Comparison of ENCODE assay signal across 8 mouse cellular contexts in the genomic region with DNA sequence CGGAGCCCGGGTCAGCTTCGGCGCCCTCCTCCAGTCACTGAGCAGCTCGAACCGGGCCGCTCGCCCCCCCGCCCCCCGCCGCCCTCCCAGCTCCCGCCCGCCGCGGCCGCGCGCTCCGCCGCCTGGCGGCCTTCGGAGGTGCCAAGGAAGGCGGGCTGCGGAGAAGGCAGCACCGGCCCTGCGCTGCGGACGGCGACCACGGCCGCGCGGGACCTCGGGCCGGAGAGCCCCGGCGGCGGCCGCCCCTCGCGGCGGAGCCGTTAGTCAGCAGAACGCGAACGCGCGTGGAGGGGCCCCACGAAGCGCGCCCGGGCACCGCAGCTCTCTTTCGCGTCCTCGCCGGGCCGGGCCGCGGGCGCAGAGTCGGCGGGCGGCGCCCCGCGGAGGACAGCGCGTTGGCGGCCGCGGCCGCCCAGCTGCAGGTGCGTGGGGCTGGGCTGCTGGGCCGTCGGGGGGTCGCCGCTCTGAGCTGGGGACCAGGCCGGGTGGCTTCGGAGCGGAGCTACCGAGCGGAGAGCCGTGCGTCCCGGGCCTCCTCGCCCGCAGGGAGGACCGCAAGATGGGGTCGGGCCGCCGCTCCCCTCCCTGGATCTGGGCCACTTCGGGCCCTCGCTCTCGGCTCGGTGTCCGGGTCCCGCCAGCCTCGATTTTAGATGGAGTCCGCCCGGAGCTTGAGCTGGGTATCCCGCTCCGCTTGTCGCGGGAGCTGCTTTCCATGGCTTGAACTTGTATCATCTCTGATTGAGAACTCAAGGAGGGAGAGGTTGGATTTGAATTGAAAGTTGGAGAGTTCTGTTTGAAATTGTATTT. TPM values are rescaled to one million over a fixed set of nuclear protein-coding genes. Genes with fewer than 3 reads are reported as not detected.
DNase-seq lines count a peak whose midpoint lies in the region; ATAC-seq and TF ChIP-seq lines count a peak whose summit lies in the region.

A gene (plus strand): TSS at position 14 of the 810 bp plus-strand sequence.

- no peaks in the 10 kb centered on the region for H3K9me3 ChIP-seq in forebrain, embryonic 10.5 days
- no peaks in the 10 kb centered on the region for H3K9me3 ChIP-seq in heart, embryonic 14.5 days (ENCODE audit: control insufficient read depth, low read length)
- no peaks in the 10 kb centered on the region for H3K9me3 ChIP-seq in liver, embryonic 14.5 days (ENCODE audit: control insufficient read depth, low read length)

- peak; percentile 53 for DNase-seq in CD4-positive, CD25-positive, alpha-beta regulatory T cell, adult 2 months (ENCODE audit: low read depth, low spot score)
- peak; percentile 50 for DNase-seq in forebrain, embryonic 10.5 days (ENCODE audit: extremely low spot score, low spot score)
- DNase-seq in kidney, postnatal 10 days, result peak; percentile 76
- DNase-seq in liver, embryonic 14.5 days (ENCODE audit: low read depth in 3 of 3, low spot score in 3 of 3), result peak in 1 of 3 experiments; percentile 13
- peak; percentile 12 to 26 for DNase-seq in natural killer cell, adult 2 months (ENCODE audit: low spot score in 2 of 2)
- DNase-seq in thymus, adult 18-20 months, result peak; percentile 24 to 36

- under 1% methylated on average over 103 of the region's 105 CpGs for WGBS in forebrain, embryonic 10.5 days
- under 1% methylated on average over 105 of the region's 105 CpGs for WGBS in heart, embryonic 14.5 days
- under 1% methylated on average over 93 of the region's 105 CpGs for WGBS in liver, embryonic 14.5 days (ENCODE audit: insufficient replicate concordance)

- H3K27me3 ChIP-seq in forebrain, embryonic 10.5 days (ENCODE audit: poor library complexity, severe bottlenecking), result no peaks in the 10 kb centered on the region
- H3K27me3 ChIP-seq in heart, embryonic 14.5 days (ENCODE audit: control insufficient read depth, insufficient read depth, low read length), result no peaks in the 10 kb centered on the region
- H3K27me3 ChIP-seq in liver, embryonic 14.5 days (ENCODE audit: control insufficient read depth, insufficient read depth, low read length), result no peaks in the 10 kb centered on the region

- H3K4me2 ChIP-seq in heart, embryonic 14.5 days (ENCODE audit: low read length), result peak within 1 kb of the TSS; percentile 91
- peak within 1 kb of the TSS; percentile 90 for H3K4me2 ChIP-seq in liver, embryonic 14.5 days (ENCODE audit: low read depth)

- H3K36me3 ChIP-seq in forebrain, embryonic 10.5 days (replicated peaks), result peaks cover 15% of the 10 kb centered on the region
- H3K36me3 ChIP-seq in heart, embryonic 14.5 days (ENCODE audit: control insufficient read depth, insufficient read depth, low read length), result no peaks in the 10 kb centered on the region
- no peaks in the 10 kb centered on the region for H3K36me3 ChIP-seq in liver, embryonic 14.5 days (replicated peaks; ENCODE audit: control insufficient read depth, insufficient read depth, low read depth)

- H3K4me3 ChIP-seq in bone marrow macrophage, adult 2 months (ENCODE audit: insufficient read depth, low read length), result peak within 1 kb of the TSS; percentile 91
- peak within 1 kb of the TSS; percentile 93 for H3K4me3 ChIP-seq in forebrain, embryonic 10.5 days
- H3K4me3 ChIP-seq in heart, embryonic 14.5 days (ENCODE audit: control insufficient read depth in 1 of 2, insufficient read depth in 1 of 2, low read depth in 1 of 2, low read length in 2 of 2), result peak within 1 kb of the TSS; percentile 95 to 98
- H3K4me3 ChIP-seq in liver, embryonic 14.5 days (ENCODE audit: insufficient read depth in 1 of 2, low read depth in 2 of 2, low read length in 2 of 2), result peak within 1 kb of the TSS; percentile 82 to 92

- peak within 1 kb of the TSS; percentile 96 for H3K9ac ChIP-seq in heart, embryonic 14.5 days (ENCODE audit: low read length)
- peak within 1 kb of the TSS; percentile 75 for H3K9ac ChIP-seq in liver, embryonic 14.5 days (replicated peaks)

- H3K27ac ChIP-seq in bone marrow macrophage, adult 2 months (ENCODE audit: insufficient read depth, low read depth, low read length), result peak within 1 kb of the TSS; percentile 81
- H3K27ac ChIP-seq in forebrain, embryonic 10.5 days, result peak within 1 kb of the TSS; percentile 98
- peak within 1 kb of the TSS; percentile 96 to 99 for H3K27ac ChIP-seq in heart, embryonic 14.5 days (replicated peaks in 1 of 2; ENCODE audit: control insufficient read depth in 1 of 2, insufficient read depth in 1 of 2, low read depth in 2 of 2, low read length in 2 of 2)
- peak within 1 kb of the TSS; percentile 58 for H3K27ac ChIP-seq in liver, embryonic 14.5 days

- no peak for TF ChIP-seq CTCF in bone marrow macrophage, adult 2 months (IDR thresholded peaks at IDR 0.05; ENCODE audit: low read depth, low read length)
- TF ChIP-seq CTCF in liver, embryonic 14.5 days (IDR thresholded peaks at IDR 0.05; ENCODE audit: low read depth), result no peak; the same call in 1 of the 2 replicates

- peak; percentile 51 for ATAC-seq in heart, embryonic 14.5 days (ENCODE audit: insufficient number of reproducible peaks, insufficient read depth, low FRiP score, low read depth)
- ATAC-seq in liver, embryonic 14.5 days (ENCODE audit: insufficient read depth), result peak; percentile 60

- H3K4me1 ChIP-seq in bone marrow macrophage, adult 2 months (ENCODE audit: control insufficient read depth, insufficient read depth, low read length), result peaks cover 20% of the 10 kb centered on the region
- peaks cover 34% of the 10 kb centered on the region for H3K4me1 ChIP-seq in forebrain, embryonic 10.5 days
- H3K4me1 ChIP-seq in heart, embryonic 14.5 days (ENCODE audit: control insufficient read depth in 2 of 2, insufficient read depth in 2 of 2, low read length in 2 of 2), result peaks cover 2 to 23% of the 10 kb centered on the region in 2 experiments; a peak in 3 of 4 replicates
- peaks cover 4 to 10% of the 10 kb centered on the region in 2 experiments for H3K4me1 ChIP-seq in liver, embryonic 14.5 days (replicated peaks; ENCODE audit: control insufficient read depth in 2 of 2, insufficient read depth in 2 of 2, low read length in 1 of 2)

- no peak for TF ChIP-seq EP300 in liver, embryonic 14.5 days (IDR thresholded peaks at IDR 0.05; ENCODE audit: low read depth)

- no peak for TF ChIP-seq POLR2A in bone marrow macrophage, adult 2 months (IDR thresholded peaks at IDR 0.05; ENCODE audit: borderline replicate concordance, low read depth, low read length)

RNA-seq across cellular contexts. Expression of the gene that starts here (rescaled TPM):
- polyA plus RNA-seq in bone marrow macrophage, adult 2 months (2012; ENCODE audit: insufficient read depth, insufficient read length, missing spikeins), result 23.2 and 27.5 TPM in 2 replicates
- polyA plus RNA-seq in forebrain, embryonic 10.5 days (2016; fragmentation: Nextera tagmentation; extraction: Ambion mirVana), result 30.1 and 30.8 TPM in 2 replicates
- 25.9 and 27.0 TPM in 2 replicates for polyA plus RNA-seq in heart, embryonic 14.5 days (2014; fragmentation: Nextera tagmentation; extraction: Ambion mirVana)
- polyA plus RNA-seq in liver, embryonic 14.5 days (2012; rRNA removed), result 2.2 and 3.3 TPM in 2 replicates
- 7.0 TPM in 2 replicates for polyA plus RNA-seq in liver, embryonic 14.5 days (2014; fragmentation: Nextera tagmentation; extraction: Ambion mirVana)
